Mouse (Mus musculus) heart, adult 2 months (tissue): ENCODE measurements around the gene Cgrrf1. TPM values are rescaled to one million over a fixed set of nuclear protein-coding genes. Genes with fewer than 3 reads are reported as not detected.

Experiments
- DNase-seq, 2 experiments: peaks; one replicate each; pipeline ENCODE4 v3.0.0; 2021
- H3K27ac ChIP-seq: fragments of 200-600 bp; 2 replicates; pipeline ENCODE4 v1.8.1; 2022
- H3K27me3 ChIP-seq: fragments of 200-500 bp; 2 replicates; pipeline ENCODE4 v1.6.1; 2012; ENCODE audit warnings: mild to moderate bottlenecking, low read length, inconsistent platforms, mixed read lengths; ENCODE audit not compliant: control insufficient read depth, insufficient read depth
- H3K36me3 ChIP-seq: fragments of 200-500 bp; 2 replicates; pipeline ENCODE4 v1.6.1; 2012; ENCODE audit warnings: low read length, inconsistent platforms; ENCODE audit not compliant: control insufficient read depth, insufficient read depth
- H3K4me1 ChIP-seq: fragments of 200-500 bp; 2 replicates; pipeline ENCODE4 v1.6.1; 2011; ENCODE audit warnings: low read length; ENCODE audit not compliant: control insufficient read depth, insufficient read depth
- H3K4me3 ChIP-seq: fragments of 200-600 bp; 2 replicates; pipeline ENCODE4 v1.8.1; 2022
- H3K79me2 ChIP-seq: fragments of 200-500 bp; replicated peaks from 2 replicates; pipeline ENCODE4 v1.6.1; 2012; ENCODE audit warnings: mild to moderate bottlenecking, inconsistent platforms, low read length, moderate library complexity, mixed read lengths; ENCODE audit not compliant: control insufficient read depth, insufficient read depth
- H3K9ac ChIP-seq: fragments of 200-500 bp; 2 replicates; pipeline ENCODE4 v1.6.1; 2012; ENCODE audit warnings: low read depth, mild to moderate bottlenecking, control low read depth, inconsistent platforms, low read length, mixed read lengths
- CTCF ChIP-seq: fragments of 200-600 bp; IDR thresholded peaks from 2 replicates; pipeline ENCODE4 v1.8.1; 2022; ENCODE audit warnings: antibody characterized with exemption, mild to moderate bottlenecking, moderate library complexity
- EP300 ChIP-seq: fragments of 200-500 bp; IDR thresholded peaks from 2 replicates; pipeline ENCODE4 v1.6.1; 2011; ENCODE audit warnings: low read depth, low read length, control low read depth; ENCODE audit not compliant: insufficient read depth
- POLR2A ChIP-seq: fragments of 200-500 bp; IDR thresholded peaks from 2 replicates; pipeline ENCODE4 v1.6.1; 2011; ENCODE audit warnings: mild to moderate bottlenecking, low read depth, low read length, control low read depth; ENCODE audit not compliant: insufficient read depth
- WGBS: fragments of 180-500 bp; shearing (Covaris S2); methylation state at CpG from one replicate; pipeline ENCODE4 v1.1.7; 2018; 5-methylcytosine and 5-hydroxymethylcytosine counted together
- intact Hi-C: fragments of 180-260 bp; cut with DNase I; formaldehyde crosslinking; loops from one replicate; pipeline ENCODE4 v1.15.1; 2025
- polyA plus RNA-seq: library from polyadenylated mRNA; depleted of rRNA; stranded (reverse); fragments of >200 nt; gene quantifications from 2 replicates; pipeline ENCODE4 v1.2.3, GENCODE M21; 2012
- total RNA-seq, 2 experiments: library from RNA; stranded (reverse); gene quantifications; 2 replicates each; pipeline ENCODE4 v1.2.3; 2021

Cgrrf1 gene
- total and polyA plus RNA-seq, 3 experiments = 20.6 to 38.5 (median 33.5) TPM

DNA sequence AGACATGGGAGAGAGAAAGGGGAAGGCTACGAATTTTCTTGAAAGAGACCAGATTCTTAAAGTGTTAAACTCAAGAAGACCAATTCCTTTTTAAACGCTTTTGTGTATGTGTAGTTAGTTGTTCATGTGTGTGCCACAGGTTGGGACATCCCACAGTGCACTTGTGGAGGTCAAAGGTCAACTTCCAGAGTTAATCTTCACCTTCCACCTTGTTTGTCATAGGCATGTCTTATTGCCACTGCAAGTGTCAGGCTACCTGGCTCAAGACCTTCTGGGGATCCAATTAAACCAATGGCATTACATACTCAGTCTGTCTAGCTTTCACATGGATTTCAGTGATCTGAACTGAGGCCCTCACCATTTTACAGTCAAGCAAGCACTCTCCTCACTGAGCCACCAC, 7.9 kb upstream of the Cgrrf1 start:
- DNase-seq = no peak
- no peak overlapping the region for H3K4me3 ChIP-seq
- no peaks in the 10 kb centered on the region for H3K27me3 ChIP-seq
- TF ChIP-seq EP300 (no peak), POLR2A (no peak), CTCF (no peak)
- 67% methylated on average over 2 of the region's 2 CpGs for WGBS
- intact Hi-C loops = loop anchor here (5.0 kb wide), 1 partner anchor 37 kb away; the partner anchor contains the start of gene Cnih1
- no peak overlapping the region for H3K9ac ChIP-seq
- H3K79me2 ChIP-seq = peaks cover 4% of the 10 kb centered on the region
- H3K4me1 ChIP-seq = peaks cover 5% of the 10 kb centered on the region
- peaks cover 2% of the 10 kb centered on the region; the same call in 1 of the 2 replicates for H3K36me3 ChIP-seq
- no peak overlapping the region for H3K27ac ChIP-seq

DNA sequence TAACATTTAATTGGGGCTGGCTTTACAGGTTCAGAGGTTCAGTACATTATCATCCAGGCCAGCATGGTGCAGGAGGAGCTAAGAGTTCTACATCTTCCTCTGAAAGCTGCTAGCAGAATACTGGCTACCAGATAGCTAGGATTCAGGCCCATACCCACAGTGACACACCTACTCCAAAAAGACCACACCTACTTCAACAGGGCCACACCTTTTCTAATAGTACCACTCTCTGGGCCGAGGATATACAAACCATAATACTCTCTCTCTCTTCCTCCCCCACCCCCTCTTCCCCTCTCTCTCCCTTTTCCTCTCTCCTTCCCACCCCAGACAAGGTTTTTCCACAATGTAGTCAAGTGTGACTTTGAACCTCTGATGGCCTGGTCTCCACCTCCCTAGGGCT, 4.5 kb upstream of the Cgrrf1 start:
- 38% methylated on average over 1 of the region's 1 CpGs for WGBS
- no peak overlapping the region for H3K4me3 ChIP-seq
- no peak for TF ChIP-seq POLR2A
- peaks cover 1% of the 10 kb centered on the region; the same call in 1 of the 2 replicates for H3K4me1 ChIP-seq
- H3K79me2 ChIP-seq = no peaks in the 10 kb centered on the region
- intact Hi-C loops = no loop called here
- H3K27me3 ChIP-seq = no peaks in the 10 kb centered on the region
- H3K9ac ChIP-seq = no peak overlapping the region
- DNase-seq = no peak
- no peaks in the 10 kb centered on the region for H3K36me3 ChIP-seq
- no peak overlapping the region for H3K27ac ChIP-seq

DNA sequence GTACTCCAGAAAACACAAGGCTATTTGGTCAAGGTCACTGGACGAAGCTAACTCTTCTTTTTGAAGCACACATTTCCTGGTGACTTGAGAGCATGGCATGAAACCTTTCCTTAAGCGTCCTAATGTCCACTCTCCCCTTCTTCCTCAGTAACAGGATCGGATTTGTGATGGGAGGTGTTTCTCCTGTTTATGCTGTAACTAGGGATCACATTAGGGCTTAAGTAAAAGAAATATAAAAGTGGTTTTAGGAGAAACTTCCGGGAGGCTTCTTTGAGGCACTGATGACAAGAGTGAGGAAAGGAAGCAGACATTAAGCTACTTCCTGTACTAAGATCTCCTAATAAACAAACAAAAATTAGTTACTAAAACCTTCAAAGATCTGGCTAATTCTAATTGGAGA, 630 bp upstream of the Cgrrf1 start:
- intact Hi-C loops = loop anchor here (5.0 kb wide), 1 partner anchor 256 kb away; no protein-coding TSS in a partner anchor
- TF ChIP-seq CTCF (no peak), POLR2A (no peak), EP300 (no peak)
- no peaks in the 10 kb centered on the region for H3K27me3 ChIP-seq
- peak overlapping the region; percentile 89 for H3K4me3 ChIP-seq
- H3K9ac ChIP-seq = no peak overlapping the region
- DNase-seq = no peak
- peak overlapping the region; percentile 87 for H3K27ac ChIP-seq
- 2% methylated on average over 4 of the region's 4 CpGs for WGBS
- H3K36me3 ChIP-seq = no peaks in the 10 kb centered on the region; the same call in 1 of the 2 replicates
- H3K79me2 ChIP-seq = peaks cover 1% of the 10 kb centered on the region; the same call in 1 of the 2 replicates
- H3K4me1 ChIP-seq = peaks cover 11% of the 10 kb centered on the region

DNA sequence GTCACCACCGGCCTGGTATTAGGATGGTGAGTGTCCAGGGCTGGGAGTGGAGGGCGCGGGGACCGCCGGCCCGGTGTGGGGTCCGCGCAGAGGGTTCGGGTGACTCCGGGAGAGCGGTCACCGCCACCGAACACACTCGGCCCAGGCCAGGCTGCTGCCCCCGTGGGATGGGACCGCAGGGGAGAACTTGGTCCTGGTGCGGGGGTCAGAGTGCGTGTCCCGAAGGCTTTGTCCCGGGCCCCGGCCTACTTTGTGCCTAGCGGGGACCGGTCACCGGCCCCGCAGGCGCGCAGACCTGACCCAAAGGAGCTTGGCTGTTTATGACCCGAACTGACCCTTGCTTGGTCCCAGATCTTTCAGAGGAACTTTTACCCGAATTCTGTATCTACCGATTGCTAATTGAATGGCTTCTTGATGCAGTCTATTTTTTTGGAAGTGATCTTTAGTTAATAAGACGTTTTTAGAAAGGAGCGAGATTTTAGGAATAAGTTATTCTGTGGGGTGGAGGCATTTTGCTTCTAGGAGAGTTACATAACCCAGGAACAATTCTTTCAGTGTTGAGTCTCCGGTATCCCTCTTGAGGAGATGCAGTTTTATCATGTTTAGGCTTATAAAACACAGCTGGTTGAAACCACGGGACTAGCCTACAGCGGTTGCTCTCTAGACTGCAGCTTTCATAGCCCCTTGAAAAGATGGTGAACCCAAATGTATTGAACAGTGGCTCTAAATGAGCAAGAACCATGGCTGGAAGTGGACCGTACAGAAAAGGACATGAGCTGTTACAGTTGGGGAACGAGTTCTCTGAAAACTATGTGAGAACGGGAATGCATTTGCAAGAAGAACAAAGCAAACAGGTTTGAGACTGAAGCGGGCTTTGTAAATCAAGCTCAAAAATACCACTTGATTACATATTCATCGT, 688 bp downstream of the Cgrrf1 start:
- H3K79me2 ChIP-seq = peaks cover 1% of the 10 kb centered on the region; the same call in 1 of the 2 replicates
- peak overlapping the region; percentile 88 for H3K9ac ChIP-seq
- DNase-seq = peak in 1 of 2 experiments; percentile 10
- peak overlapping the region; percentile 87 for H3K27ac ChIP-seq
- TF ChIP-seq CTCF (no peak), POLR2A (no peak), EP300 (no peak)
- peak overlapping the region; percentile 89 for H3K4me3 ChIP-seq
- 4% methylated on average over 40 of the region's 40 CpGs for WGBS
- H3K4me1 ChIP-seq = peaks cover 12% of the 10 kb centered on the region
- no peaks in the 10 kb centered on the region; the same call in 1 of the 2 replicates for H3K36me3 ChIP-seq
- intact Hi-C loops = loop anchor here (1.0 to 5.0 kb wide), 2 partner anchors 10 to 255 kb away; partner anchors contain the start of gene Gmfb
- no peaks in the 10 kb centered on the region for H3K27me3 ChIP-seq

DNA sequence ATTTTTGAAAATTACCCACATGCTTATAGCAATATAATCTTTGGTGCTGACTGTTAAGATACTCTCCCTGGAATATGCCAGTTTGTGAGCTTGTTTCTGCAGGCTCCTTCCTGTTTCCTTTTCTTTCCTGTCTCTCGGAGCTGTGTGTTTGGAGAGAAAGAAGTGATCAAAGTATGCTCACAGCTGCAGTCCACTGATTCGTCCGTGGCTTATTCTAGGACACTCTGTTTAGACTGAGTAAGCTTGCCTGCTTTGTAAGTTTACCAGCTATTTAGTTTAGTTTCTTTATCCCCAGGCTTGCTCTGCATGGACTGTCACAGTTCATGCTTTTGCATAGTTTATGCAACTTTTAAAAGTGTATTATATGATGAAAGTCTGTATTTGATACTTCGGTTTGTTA, 7.4 kb downstream of the Cgrrf1 start:
- Histone ChIP-seq H3K79me2 (peaks cover 3% of the 10 kb centered on the region), H3K4me1 (peaks cover 5% of the 10 kb centered on the region), H3K4me3 (no peak overlapping the region), H3K36me3 (peaks cover 3% of the 10 kb centered on the region; the same call in 1 of the 2 replicates), H3K27ac (no peak overlapping the region), H3K27me3 (no peaks in the 10 kb centered on the region), H3K9ac (no peak overlapping the region)
- TF ChIP-seq POLR2A (no peak), EP300 (no peak), CTCF (no peak)
- 41% methylated on average over 4 of the region's 4 CpGs for WGBS
- no peak for DNase-seq
- intact Hi-C loops = no loop called here

DNA sequence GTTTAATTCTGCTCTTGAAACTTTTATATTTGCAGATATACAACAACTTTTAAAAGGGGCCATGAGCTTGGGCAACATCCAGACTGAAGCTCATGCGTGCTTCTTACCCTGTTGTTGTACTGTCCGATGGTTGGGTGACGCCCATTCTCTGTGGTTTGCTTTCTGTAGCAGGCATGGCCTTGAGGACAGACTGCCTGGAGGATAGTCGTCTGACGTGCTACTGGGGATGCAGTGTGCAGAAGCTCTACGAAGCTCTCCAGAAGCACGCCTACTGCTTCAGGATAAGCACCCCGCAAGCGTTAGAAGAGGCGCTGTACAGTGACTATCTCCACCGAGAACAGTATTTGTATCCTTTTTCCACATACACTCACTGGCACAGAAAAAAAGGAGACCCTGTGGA, 13.8 kb downstream of the Cgrrf1 start:
- intact Hi-C loops = no loop called here
- Histone ChIP-seq H3K4me1 (no peaks in the 10 kb centered on the region), H3K36me3 (peaks cover 3% of the 10 kb centered on the region; the same call in 1 of the 2 replicates), H3K9ac (no peak overlapping the region), H3K79me2 (no peaks in the 10 kb centered on the region), H3K27me3 (no peaks in the 10 kb centered on the region), H3K4me3 (no peak overlapping the region), H3K27ac (no peak overlapping the region)
- WGBS = 95% methylated on average over 11 of the region's 11 CpGs
- DNase-seq = no peak
- TF ChIP-seq POLR2A (no peak), CTCF (no peak), EP300 (no peak)
